Mouse (Mus musculus) heart, embryonic 11.5 days (tissue): ENCODE measurements at regions not wholly inside any gene's neighbourhood (a gene's known extent, or its start where the extent isn't known, plus 50 kb on each side); places are given as distances from the start of the nearest gene placed in this dataset.

Experiments used
- ATAC-seq: fragments of 200-750 bp; cut with Nextera tagmentation; replicated peaks from 2 replicates; pipeline ENCODE4 v1.8.0; 2017; ENCODE audit warnings: moderate library complexity; ENCODE audit not compliant: insufficient number of reproducible peaks, low FRiP score, low TSS enrichment
- H3K27ac ChIP-seq: fragments of 300-500 bp; sonication (generic); 2 replicates; pipeline ENCODE4 v1.5.1; 2014; ENCODE audit warnings: mild to moderate bottlenecking, low read depth, low read length
- H3K27me3 ChIP-seq: fragments of 300-500 bp; sonication (generic); 2 replicates; pipeline ENCODE4 v1.6.1; 2014; ENCODE audit warnings: mild to moderate bottlenecking, low read length, mixed read lengths; ENCODE audit not compliant: control insufficient read depth, insufficient read depth
- H3K36me3 ChIP-seq: fragments of 300-500 bp; sonication (generic); 2 replicates; pipeline ENCODE4 v1.6.1; 2014; ENCODE audit warnings: mild to moderate bottlenecking, low read length, moderate library complexity, mixed read lengths; ENCODE audit not compliant: control insufficient read depth, insufficient read depth
- H3K4me1 ChIP-seq: fragments of 300-500 bp; sonication (generic); 2 replicates; pipeline ENCODE4 v1.6.1; 2014; ENCODE audit warnings: low read length; ENCODE audit not compliant: control insufficient read depth, insufficient read depth
- H3K4me2 ChIP-seq: fragments of 300-500 bp; sonication (generic); 2 replicates; pipeline ENCODE4 v1.6.1; 2014; ENCODE audit warnings: mild to moderate bottlenecking, moderate library complexity
- H3K4me3 ChIP-seq: fragments of 300-500 bp; sonication (generic); 2 replicates; pipeline ENCODE4 v1.5.1; 2014; ENCODE audit warnings: low read depth, low read length
- H3K9ac ChIP-seq: fragments of 300-500 bp; sonication (generic); 2 replicates; pipeline ENCODE4 v1.6.1; 2014; ENCODE audit warnings: mild to moderate bottlenecking, low read depth, low read length, moderate library complexity
- H3K9me3 ChIP-seq: fragments of 300-500 bp; sonication (generic); replicated peaks from 2 replicates; pipeline ENCODE4 v1.6.1; 2016; ENCODE audit warnings: low read length; ENCODE audit not compliant: control insufficient read depth
- WGBS: fragments of 180-500 bp; shearing (Covaris S2); extraction: QIAGEN DNeasy Blood & Tissue Kit; methylation state at CpG from one replicate; pipeline ENCODE4 v1.1.7; 2014; ENCODE audit not compliant: insufficient replicate concordance; 5-methylcytosine and 5-hydroxymethylcytosine counted together

- H3K4me1 ChIP-seq = no peaks in the 10 kb centered on the region
- no peak overlapping the region for H3K4me3 ChIP-seq
- no peaks in the 10 kb centered on the region for H3K9me3 ChIP-seq
- ATAC-seq = no peak
- no peak overlapping the region for H3K4me2 ChIP-seq
- no peak overlapping the region for H3K9ac ChIP-seq
- H3K36me3 ChIP-seq = no peaks in the 10 kb centered on the region
- 76% methylated on average over 1 of the region's 1 CpGs for WGBS
- H3K27me3 ChIP-seq = no peaks in the 10 kb centered on the region
- no peak overlapping the region for H3K27ac ChIP-seq
These were observed 397.3 kb downstream of the Ttll7 start for GRCm38 (mm10) chr3:147249466-147249865.

- Histone ChIP-seq H3K9ac (no peak overlapping the region), H3K4me3 (no peak overlapping the region), H3K27me3 (no peaks in the 10 kb centered on the region), H3K4me2 (no peak overlapping the region), H3K4me1 (no peaks in the 10 kb centered on the region), H3K27ac (no peak overlapping the region), H3K36me3 (no peaks in the 10 kb centered on the region), H3K9me3 (no peaks in the 10 kb centered on the region)
- 84% methylated on average over 2 of the region's 2 CpGs for WGBS
- ATAC-seq = no peak
These were observed 397.7 kb downstream of the Ttll7 start for GRCm38 (mm10) chr3:147249906-147250305.

- ATAC-seq = no peak
- 72% methylated on average over 4 of the region's 4 CpGs for WGBS
- Histone ChIP-seq H3K4me3 (no peak overlapping the region), H3K9me3 (no peaks in the 10 kb centered on the region), H3K9ac (no peak overlapping the region), H3K27me3 (no peaks in the 10 kb centered on the region), H3K4me2 (no peak overlapping the region), H3K36me3 (no peaks in the 10 kb centered on the region), H3K4me1 (no peaks in the 10 kb centered on the region), H3K27ac (no peak overlapping the region)
These were observed 400.1 kb downstream of the Ttll7 start for GRCm38 (mm10) chr3:147252226-147252788.

- WGBS = 53% methylated on average over 6 of the region's 6 CpGs
- ATAC-seq = no peak
- H3K9me3 ChIP-seq = no peaks in the 10 kb centered on the region
- no peak overlapping the region for H3K4me3 ChIP-seq
- H3K36me3 ChIP-seq = no peaks in the 10 kb centered on the region
- no peaks in the 10 kb centered on the region for H3K4me1 ChIP-seq
- no peaks in the 10 kb centered on the region for H3K27me3 ChIP-seq
- no peak overlapping the region for H3K27ac ChIP-seq
- no peak overlapping the region for H3K4me2 ChIP-seq
- no peak overlapping the region for H3K9ac ChIP-seq
These were observed 400.6 kb downstream of the Ttll7 start for GRCm38 (mm10) chr3:147252812-147253211.

- no peak for ATAC-seq
- Histone ChIP-seq H3K36me3 (no peaks in the 10 kb centered on the region), H3K27ac (no peak overlapping the region), H3K4me3 (no peak overlapping the region), H3K4me1 (no peaks in the 10 kb centered on the region), H3K9ac (no peak overlapping the region), H3K9me3 (no peaks in the 10 kb centered on the region), H3K27me3 (no peaks in the 10 kb centered on the region), H3K4me2 (no peak overlapping the region)
- WGBS = 69% methylated on average over 5 of the region's 5 CpGs
These were observed 402.3 kb downstream of the Ttll7 start for GRCm38 (mm10) chr3:147254454-147254853.

- no peak overlapping the region for H3K9ac ChIP-seq
- 75% methylated on average over 10 of the region's 10 CpGs for WGBS
- H3K9me3 ChIP-seq = no peaks in the 10 kb centered on the region
- ATAC-seq = no peak
- no peak overlapping the region for H3K4me3 ChIP-seq
- no peaks in the 10 kb centered on the region for H3K27me3 ChIP-seq
- no peaks in the 10 kb centered on the region for H3K36me3 ChIP-seq
- H3K4me1 ChIP-seq = no peaks in the 10 kb centered on the region
- H3K27ac ChIP-seq = no peak overlapping the region
- no peak overlapping the region for H3K4me2 ChIP-seq
These were observed 408.9 kb downstream of the Ttll7 start for GRCm38 (mm10) chr3:147260958-147261595.

GRCm38 (mm10) chr3:147266556-147266955 lies 414.4 kb downstream of the Ttll7 start:
- no peak for ATAC-seq
- WGBS = 58% methylated on average over 5 of the region's 5 CpGs
- H3K9me3 ChIP-seq = no peaks in the 10 kb centered on the region

GRCm38 (mm10) chr3:147273446-147273845 lies 421.3 kb downstream of the Ttll7 start:
- Histone ChIP-seq H3K4me1 (peaks cover 3% of the 10 kb centered on the region; the same call in 1 of the 2 replicates), H3K36me3 (no peaks in the 10 kb centered on the region), H3K9ac (no peak overlapping the region), H3K4me2 (no peak overlapping the region), H3K4me3 (no peak overlapping the region), H3K27me3 (no peaks in the 10 kb centered on the region), H3K27ac (no peak overlapping the region), H3K9me3 (no peaks in the 10 kb centered on the region)
- ATAC-seq = no peak
- 34% methylated on average over 3 of the region's 3 CpGs for WGBS

More at GRCm38 (mm10) chr3:147266556-147266955, 414.4 kb downstream of the Ttll7 start:
- H3K9ac ChIP-seq = no peak overlapping the region
- no peaks in the 10 kb centered on the region for H3K36me3 ChIP-seq
- H3K27me3 ChIP-seq = no peaks in the 10 kb centered on the region
- no peaks in the 10 kb centered on the region for H3K4me1 ChIP-seq
- no peak overlapping the region for H3K4me2 ChIP-seq
- no peak overlapping the region for H3K4me3 ChIP-seq
- H3K27ac ChIP-seq = no peak overlapping the region

GRCm38 (mm10) chr3:147278602-147279001 lies 426.4 kb downstream of the Ttll7 start:
- peaks cover 9% of the 10 kb centered on the region for H3K4me1 ChIP-seq
- H3K4me2 ChIP-seq = no peak overlapping the region
- H3K9me3 ChIP-seq = no peaks in the 10 kb centered on the region
- H3K27ac ChIP-seq = no peak overlapping the region
- no peaks in the 10 kb centered on the region for H3K36me3 ChIP-seq
- H3K4me3 ChIP-seq = no peak overlapping the region
- H3K9ac ChIP-seq = no peak overlapping the region
- ATAC-seq = no peak
- no peaks in the 10 kb centered on the region for H3K27me3 ChIP-seq
